Mouse (Mus musculus): ENCODE data around the gene Tm9sf2.
A peak's percentile ranks its signal among the peaks of the same experiment; 100 is the strongest.

The Tm9sf2 gene

DNA sequence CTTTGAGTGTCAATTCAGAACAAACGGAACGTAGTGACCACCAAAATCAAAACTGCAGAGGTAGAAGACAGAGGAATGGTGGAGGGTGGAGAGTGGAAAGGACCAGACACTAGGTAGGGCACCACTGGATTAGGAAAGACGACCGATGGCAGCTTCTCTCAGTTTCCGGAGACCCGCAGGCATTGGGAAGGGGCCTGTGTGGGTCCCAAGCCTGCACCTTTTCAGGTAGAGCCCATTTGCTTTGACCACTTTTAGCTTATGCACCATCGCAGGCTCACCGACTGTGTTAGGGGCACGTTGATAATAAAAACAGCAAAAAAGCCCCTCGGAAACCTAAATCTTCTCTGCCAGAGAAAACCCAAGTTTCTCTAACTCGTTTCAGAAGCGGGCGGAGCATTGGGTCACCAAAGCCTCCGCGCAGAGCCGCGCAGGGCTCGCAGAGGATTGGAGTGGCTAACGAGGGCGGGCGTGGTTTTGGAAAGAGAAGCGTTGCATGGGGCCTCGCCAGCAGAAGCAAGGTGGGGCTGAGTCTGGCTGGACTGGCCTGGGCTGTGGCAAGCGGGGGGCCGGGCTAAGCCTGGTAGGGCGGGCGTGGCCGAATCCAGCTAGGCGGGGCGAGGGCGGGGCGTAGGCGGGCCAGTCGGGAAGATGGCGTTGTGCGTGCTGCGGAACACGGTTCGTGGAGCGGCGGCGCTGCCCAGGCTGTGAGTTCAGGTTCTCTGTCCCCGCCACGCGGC lies 74.4 kb downstream of the Tm9sf2 start, which contains the start of gene Clybl:
Gene Clybl, plus strand, starts transcription at position 627 of the 737 bp plus-strand sequence.
- peak; percentile 96 to 98 for DNase-seq

DNA sequence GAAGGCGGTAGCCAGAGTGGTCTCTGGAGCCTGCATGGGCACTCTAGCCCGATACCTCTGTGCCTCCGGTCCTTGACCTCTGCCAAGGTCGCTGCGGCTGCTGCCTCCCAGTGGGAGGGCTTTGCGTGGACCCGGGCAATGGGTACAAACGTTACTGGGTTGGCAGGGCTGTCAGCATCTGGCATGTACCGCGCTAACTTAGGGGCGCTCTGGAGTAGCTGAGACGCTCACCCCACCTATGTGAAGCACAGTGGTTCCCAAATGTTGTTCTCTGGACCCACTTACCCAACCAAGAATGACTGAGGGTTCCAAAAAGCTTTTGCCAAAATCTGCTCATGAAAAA lies 74.9 kb downstream of the Tm9sf2 start:
- DNase-seq = no peak

DNA sequence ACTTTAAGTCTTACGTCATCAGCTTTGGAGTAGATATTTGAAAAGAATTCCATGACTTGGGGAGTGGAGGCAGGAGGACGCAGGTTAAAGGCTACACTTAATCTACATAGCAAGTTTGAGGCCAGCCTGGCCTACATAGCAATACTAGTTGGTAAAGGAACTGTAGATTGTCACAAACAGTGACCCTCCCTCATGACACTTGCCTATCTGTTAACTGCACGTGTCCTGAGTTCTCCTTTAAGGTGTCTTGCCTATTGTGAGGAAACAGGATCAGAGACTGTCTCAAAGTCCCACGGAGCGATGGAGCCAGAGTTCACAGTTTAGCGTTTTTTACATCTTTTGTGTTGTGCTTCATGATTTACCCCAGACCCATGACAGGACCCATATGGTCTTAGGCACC lies 75.4 kb downstream of the Tm9sf2 start:
- no peak for DNase-seq

DNA sequence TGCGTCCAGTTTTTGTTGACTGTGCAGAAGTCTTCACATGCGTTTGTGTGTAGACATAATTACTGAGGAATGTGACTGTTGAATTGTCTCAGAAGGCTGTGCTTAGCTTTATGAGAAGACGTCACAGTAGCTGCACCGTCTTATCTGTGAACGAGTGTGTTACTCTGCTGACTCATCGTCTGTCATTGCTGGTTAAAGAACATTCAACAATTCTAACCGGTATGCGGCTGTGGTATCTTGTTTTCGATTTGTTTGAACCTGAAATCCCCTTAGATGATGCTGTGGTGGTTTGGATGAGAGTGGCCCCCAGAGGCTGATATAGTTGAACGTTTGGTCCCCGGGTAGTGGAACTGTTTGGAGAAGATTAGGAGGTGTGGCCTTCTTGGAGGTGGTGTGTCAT lies 77.1 kb downstream of the Tm9sf2 start:
- no peak for DNase-seq

DNA sequence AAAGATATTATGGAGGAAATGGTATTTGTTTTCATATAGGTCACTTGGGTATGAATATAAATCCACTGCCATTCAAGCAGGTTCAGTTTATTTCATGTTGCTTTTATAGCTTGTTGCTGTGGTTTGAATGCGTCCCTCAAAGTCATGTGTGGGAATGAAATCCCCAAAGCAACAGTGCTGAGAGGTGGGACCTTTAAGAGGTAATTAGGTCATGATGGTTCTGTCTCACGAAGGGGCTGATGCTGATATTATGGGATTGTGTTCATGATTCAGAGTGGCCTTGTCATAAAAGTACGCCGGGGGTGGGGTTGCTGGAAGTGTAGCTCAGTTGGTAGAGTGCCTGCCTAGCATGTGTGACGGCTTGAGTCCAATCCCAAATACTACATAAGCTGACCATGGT lies 81.4 kb downstream of the Tm9sf2 start:
- no peak for DNase-seq

DNA sequence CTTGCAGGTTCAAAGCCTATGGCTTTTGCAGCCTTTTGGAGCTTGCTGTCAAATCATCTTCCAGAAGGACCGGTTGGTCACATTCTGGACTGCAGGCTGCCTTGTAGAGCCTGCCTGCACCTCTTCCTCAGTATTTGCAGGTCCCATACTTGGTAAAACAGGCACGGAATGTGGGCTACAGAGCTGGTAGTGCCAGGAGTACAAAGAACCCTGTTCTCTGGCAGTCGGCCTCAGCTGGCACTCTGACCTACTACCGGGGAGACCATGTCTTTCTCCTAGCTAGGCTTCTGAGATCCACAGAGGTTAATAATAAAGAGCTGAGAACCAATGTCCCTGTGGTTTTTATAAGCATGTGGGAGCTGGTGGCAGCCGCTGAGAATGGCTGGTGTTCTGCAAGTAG lies 83.1 kb downstream of the Tm9sf2 start:
- no peak for DNase-seq

DNA sequence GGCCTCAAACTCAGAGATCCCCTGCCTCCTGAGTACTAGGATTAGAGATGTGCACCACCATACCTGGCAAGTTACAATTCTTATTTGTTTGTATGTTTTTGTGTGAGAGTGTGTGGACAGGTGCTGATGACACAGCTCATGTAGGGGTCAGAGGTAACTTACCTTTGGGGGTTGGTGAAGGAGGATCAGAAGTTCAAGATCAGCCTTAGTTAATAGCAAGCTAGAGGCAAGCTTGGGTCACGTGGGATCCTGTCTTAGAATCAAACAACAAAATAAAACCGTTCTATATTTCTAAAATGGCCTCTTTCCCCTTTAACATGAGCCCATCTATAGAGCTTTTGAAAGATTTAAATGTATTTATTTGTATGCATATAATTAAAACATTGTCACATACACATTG lies 83.7 kb downstream of the Tm9sf2 start:
- no peak for DNase-seq

DNA sequence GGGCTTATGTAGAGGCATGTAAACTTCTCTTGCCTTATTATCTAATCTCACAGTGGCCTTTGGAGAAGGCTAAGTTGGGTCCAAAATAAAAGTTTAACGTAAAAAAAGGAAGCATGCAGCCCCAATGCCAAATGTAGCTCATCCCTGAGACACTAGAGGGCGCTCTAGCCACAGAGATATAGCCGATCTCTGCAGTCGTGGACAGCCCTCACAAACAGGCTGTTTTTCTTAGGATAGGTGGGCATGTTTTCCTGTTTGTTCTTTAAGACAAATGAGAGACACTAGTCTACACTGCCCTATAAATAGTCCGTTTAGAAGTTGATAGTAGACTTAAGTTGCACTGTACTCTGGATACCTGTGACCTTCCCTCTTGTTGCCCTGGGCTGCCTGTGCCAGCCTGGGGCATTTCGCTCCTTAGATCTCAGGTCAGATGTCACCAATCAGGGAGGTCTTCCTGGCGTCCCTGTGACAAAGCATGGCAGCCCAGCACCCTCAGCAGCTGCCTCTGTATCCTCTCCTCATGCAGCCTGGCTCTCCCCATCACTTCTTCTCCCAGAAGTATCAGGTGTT lies 84.2 kb downstream of the Tm9sf2 start:
- peak; percentile 76 to 86 for DNase-seq

DNA sequence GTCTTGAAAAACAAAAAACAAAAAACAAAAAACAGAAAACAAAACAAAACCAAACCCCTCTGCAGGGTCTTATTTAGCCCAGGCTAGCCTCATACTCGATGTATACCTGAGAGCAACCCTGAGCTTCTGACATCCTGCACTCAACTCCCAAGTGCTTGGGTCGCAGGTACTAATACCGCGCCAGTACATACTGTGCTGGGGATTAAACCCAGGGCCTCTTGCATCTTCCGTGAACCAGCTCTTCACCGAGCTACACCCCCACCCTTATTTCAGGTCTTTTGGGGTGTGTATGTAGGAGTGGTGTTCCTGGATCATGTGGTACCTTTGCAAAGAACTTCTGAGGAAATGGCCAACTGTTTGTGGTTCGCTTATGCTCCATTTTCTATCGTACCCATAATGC lies 87.8 kb downstream of the Tm9sf2 start:
- DNase-seq = no peak

DNA sequence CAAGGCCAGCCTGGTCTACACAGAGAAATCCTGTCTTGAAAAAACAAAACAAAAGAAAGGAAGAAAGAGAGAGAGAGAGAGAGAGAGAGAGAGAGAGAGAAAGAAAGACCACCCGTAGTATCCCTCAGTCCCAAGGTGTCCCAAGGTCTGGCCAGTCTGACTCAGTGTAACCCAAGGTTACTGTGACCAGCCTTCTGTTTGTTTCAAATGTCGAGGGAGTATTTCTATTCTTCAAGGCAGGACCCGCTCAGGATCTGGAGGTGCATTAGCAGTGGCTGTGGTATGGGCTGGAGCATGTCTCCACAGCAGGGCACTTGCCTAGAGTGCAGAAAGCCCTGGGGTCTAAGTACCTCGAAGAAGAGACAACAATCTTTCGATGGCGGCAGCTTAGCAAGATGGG lies 90.0 kb downstream of the Tm9sf2 start:
- no peak for DNase-seq

DNA sequence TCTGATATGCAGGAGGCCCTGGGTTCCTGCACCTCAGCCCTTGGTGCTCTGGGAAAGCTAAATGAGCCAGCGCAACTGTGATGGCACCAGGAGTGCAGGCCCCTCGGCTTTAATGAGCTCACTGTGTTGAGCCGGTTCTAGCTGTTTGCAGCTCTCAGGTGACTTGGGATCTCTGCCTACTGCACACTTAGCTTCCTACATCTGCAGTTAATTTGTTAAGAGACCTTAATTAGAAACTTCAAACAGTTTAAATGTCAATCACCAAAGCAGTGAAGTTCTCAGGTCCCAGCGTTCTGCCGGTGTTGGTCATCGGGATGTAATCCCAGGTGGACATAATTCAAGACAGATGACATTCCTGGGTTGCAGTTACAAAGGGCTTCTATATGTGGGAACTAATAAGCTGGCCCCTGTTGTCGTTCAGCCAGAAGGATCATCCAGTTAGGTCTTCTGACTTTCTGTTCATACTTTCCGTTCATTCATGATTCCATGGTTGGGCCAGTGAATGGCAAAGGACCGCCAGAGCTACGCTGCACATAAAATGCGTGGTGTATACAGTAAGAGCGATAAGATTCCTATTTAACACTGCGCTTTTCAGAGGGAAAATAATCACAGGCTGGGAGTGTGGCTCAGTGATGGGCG lies 93.5 kb downstream of the Tm9sf2 start:
- DNase-seq = no peak

DNA sequence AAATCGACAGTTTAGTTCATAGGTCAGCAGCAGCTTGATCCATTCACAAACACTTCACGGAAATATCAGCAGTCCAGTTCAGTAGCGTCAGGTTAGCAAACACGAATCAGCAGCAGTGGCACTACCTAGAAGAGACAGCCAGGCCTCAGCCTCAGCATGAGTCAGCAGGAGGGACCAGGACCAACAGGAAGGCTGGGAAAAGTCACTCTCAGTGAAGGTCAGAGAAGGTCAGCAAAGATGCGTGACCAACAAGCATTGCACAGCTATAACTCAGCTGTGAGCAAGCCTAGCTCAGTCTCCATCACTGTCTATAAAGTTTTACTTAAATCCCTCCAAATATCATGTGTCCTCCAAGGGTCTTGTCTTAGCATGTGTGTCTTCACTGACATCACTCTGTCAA lies 102.3 kb downstream of the Tm9sf2 start:
- DNase-seq = no peak

Measured in cerebellum, postnatal 25 days (tissue).